In genomic region chr12:109749711-109750243, GRCm38 (mm10) we compare ENCODE assay signal across 8 mouse cellular contexts.
DNase-seq lines count a peak whose midpoint lies in the region; ATAC-seq and TF ChIP-seq lines count a peak whose summit lies in the region.

No protein-coding gene starts in this region.

- intact Hi-C loops in left cerebral cortex, postnatal 14 days (cut with DNase I): loop anchor here (5.0 to 10.0 kb wide), 3 partner anchors 215 to 628 kb away; no protein-coding TSS in a partner anchor

- WGBS in cerebellum, adult 2 months: 3% methylated on average over 14 of the region's 14 CpGs
- WGBS in forebrain, postnatal 0 days: 3% methylated on average over 14 of the region's 14 CpGs

- no peaks in the 10 kb centered on the region; the same call in 1 of the 2 replicates for H3K36me3 ChIP-seq in forebrain, postnatal 0 days (ENCODE audit: insufficient read depth)
- no peaks in the 10 kb centered on the region for H3K36me3 ChIP-seq in splenic B cell, adult 2 months (ENCODE audit: control insufficient read depth, insufficient read depth, low read length, poor library complexity, severe bottlenecking)

- peaks cover 10% of the 10 kb centered on the region; the same call in 1 of the 2 replicates for H3K4me1 ChIP-seq in cerebellum, adult 2 months (ENCODE audit: control insufficient read depth, insufficient read depth, low read length)
- no peaks in the 10 kb centered on the region; the same call in 1 of the 2 replicates for H3K4me1 ChIP-seq in forebrain, postnatal 0 days (ENCODE audit: insufficient read depth)

- peak; percentile 53 for ATAC-seq in forebrain, postnatal 0 days

- no peak for TF ChIP-seq CTCF in cerebellum, adult 2 months (IDR thresholded peaks at IDR 0.05; ENCODE audit: borderline replicate concordance, insufficient read depth, low read depth, low read length)
- TF ChIP-seq CTCF in forebrain, postnatal 0 days (IDR thresholded peaks at IDR 0.05; ENCODE audit: low read depth): peak; percentile 73

- no peak for TF ChIP-seq POLR2A in cerebellum, adult 2 months (IDR thresholded peaks at IDR 0.05; ENCODE audit: borderline replicate concordance, insufficient read depth, low read length)

- DNase-seq in adipocyte (ENCODE audit: low spot score): peak; percentile 67
- peak; percentile 59 to 82 for DNase-seq in cerebellum, adult 2 months
- DNase-seq in forebrain, postnatal 0 days: peak; percentile 68
- peak; percentile 45 for DNase-seq in heart, postnatal 4 days
- peak; percentile 68 to 84 for DNase-seq in left cerebral cortex, postnatal 14 days (ENCODE audit: low spot score in 2 of 2)
- DNase-seq in mesoderm, embryonic 11.5 days (ENCODE audit: low read depth, low spot score): peak; percentile 87
- DNase-seq in splenic B cell, adult 2 months (ENCODE audit: low read depth, low spot score): peak; percentile 4
- no peak for DNase-seq in spleen, adult 18-20 months

- H3K9me3 ChIP-seq in forebrain, postnatal 0 days (ENCODE audit: low read length): no peaks in the 10 kb centered on the region

- no peak overlapping the region for H3K4me3 ChIP-seq in cerebellum, adult 2 months (replicated peaks; ENCODE audit: insufficient read depth, low read depth, low read length)
- peak overlapping the region; percentile 25 for H3K4me3 ChIP-seq in forebrain, postnatal 0 days (ENCODE audit: low read depth, low read length)

- no peaks in the 10 kb centered on the region for H3K27me3 ChIP-seq in cerebellum, adult 2 months (ENCODE audit: control insufficient read depth, insufficient read depth, low read length)
- no peaks in the 10 kb centered on the region for H3K27me3 ChIP-seq in forebrain, postnatal 0 days (ENCODE audit: insufficient read depth, low read length)
- H3K27me3 ChIP-seq in splenic B cell, adult 2 months (ENCODE audit: control insufficient read depth, insufficient read depth, low read length, poor library complexity, severe bottlenecking): no peaks in the 10 kb centered on the region

- peak overlapping the region; percentile 39 for H3K9ac ChIP-seq in forebrain, postnatal 0 days

- peak overlapping the region; percentile 45 for H3K4me2 ChIP-seq in forebrain, postnatal 0 days (ENCODE audit: low read depth)

- H3K27ac ChIP-seq in cerebellum, adult 2 months (ENCODE audit: insufficient read depth, low read length): no peak overlapping the region
- no peak overlapping the region; the same call in 1 of the 2 replicates for H3K27ac ChIP-seq in forebrain, postnatal 0 days (ENCODE audit: low read depth, low read length)

Comparison
In these comparisons a context has a peak if more than half of its experiments do, and no peak if none do; other contexts are left out.
1. DNase-seq: peak in adipocyte (single experiment), cerebellum, adult 2 months (2 of 2), forebrain, postnatal 0 days (single experiment), heart, postnatal 4 days (single experiment), left cerebral cortex, postnatal 14 days (2 of 2), mesoderm, embryonic 11.5 days (single experiment) and splenic B cell, adult 2 months (single experiment); none in spleen, adult 18-20 months (0 of 2).